Mouse (Mus musculus) spleen, adult 18-20 months (tissue): ENCODE results near the gene Entpd2.

Source experiments
- DNase-seq, 2 experiments: peaks; one replicate each; pipeline ENCODE4 v3.0.0; 2022; ENCODE audit warnings: mixed read lengths in 2 of 2

Entpd2 gene

DNA sequence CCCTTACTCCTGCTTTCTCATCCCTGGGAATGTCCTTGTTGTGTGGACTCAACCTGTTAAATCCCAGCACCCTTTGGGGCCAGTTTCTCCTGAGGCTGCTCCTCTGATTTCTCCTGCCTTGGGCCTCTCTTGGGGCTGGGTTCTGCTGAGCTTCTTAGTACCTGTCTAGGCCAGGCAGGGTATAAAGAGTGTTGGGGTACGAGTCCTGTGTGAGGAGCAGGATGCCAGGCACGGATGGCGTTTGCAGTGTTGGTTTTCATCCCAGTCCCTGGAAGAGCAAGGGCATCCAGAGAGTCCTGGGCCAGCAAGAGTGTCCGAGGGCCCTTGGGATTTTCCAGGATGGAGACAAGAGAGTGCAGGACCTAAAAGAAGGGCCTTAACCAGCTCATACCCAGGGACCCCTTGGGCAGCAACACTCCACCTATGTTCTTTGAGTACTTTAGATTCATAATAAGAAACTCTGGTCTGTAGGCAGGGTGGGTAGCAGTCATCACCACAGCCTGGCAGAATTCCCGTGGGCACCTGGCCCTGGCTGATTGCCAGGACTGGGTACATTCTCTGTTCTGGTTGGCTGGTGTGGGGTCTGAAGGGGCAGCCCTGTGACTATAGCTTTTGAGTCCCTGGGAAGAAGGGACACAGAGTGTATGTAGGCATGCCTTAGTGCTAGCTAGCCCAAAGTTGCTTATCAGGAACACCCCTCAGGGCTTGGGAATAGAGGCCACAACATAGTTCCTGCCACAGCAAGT lies 33.9 kb downstream of the Entpd2 start:
- DNase-seq, result no peak

DNA sequence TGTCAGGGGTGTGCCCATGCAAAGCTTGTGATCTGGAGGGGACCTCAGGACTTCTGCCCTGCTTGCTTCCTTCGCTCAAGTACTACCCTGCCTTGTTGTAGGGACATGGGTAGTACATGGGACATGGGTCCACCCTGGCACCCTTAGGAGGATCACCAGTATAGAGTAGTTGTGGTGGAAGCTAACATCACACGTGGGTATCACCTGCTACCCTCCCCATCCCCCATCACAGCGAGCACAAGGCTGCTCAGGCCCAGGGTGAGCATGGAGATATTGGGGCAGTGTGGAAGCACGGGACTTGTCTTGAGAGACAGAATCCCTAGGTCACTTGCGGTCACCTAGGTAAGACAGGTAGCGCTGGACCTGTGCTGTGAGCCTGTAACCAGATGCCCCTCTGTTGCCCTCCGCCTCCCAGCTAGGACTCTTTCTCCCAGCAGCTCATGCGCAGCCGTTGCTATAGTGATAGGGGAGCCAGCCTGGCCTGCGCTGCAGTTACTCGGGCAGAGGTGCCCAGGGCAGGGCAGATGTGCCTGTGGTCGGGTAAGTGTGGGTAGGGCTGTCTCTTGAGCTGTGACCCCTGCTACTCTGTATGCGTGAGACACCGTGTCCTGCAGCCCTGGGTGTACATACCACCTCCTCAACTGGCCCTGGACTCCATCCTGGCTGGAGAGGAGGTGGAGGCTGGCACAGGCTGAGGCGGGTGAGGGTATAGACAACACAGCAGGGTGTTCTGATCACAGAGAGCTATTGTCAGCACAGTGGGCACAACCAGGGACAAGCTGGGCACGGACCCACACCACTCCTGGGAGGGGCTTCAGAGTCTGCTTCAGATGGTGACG lies 34.9 kb downstream of the Entpd2 start:
- no peak for DNase-seq

- DNase-seq, result no peak
Measured at GRCm38 (mm10) chr2:25431308-25431855, 35.7 kb downstream of the Entpd2 start.

DNA sequence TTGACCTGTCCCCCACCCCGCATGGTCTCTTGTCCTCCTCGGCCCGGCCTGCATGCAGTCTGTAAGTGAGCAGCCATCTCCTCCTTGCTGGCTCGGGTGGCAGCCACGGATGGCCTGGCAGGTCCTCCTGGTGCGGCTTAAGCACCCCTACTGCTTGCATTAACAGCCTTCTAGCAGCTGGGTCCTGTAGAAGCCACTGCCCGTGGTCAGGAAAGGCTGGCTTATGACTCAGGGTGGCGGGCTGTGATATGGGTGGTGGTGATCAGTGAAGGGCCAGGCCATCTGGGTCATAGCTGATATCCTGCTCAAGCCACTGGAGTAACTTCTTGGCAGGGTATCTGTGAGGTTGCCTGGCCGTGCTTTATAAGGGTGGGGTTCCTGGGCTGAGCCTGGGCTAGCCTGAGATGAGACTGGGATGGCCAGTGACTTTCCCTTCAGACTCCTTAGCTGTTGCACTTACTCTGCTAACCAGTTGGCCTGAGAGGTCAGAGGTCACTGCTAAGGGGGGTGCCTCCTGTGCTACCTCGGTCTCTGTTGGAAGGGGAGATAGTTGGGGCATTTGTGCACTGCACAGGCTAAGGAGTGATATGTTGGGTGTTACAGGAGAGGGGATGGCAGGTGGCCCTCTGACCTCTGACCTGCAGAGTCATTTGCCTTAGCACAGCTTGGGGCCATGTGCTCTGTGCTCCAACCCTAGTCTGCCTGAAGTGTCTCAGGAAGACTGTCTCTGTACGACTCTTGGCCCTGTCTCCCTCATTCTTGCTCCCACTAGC lies 36.8 kb downstream of the Entpd2 start:
- DNase-seq, result no peak

- DNase-seq, result no peak
Measured at GRCm38 (mm10) chr2:25433101-25433500, 37.4 kb downstream of the Entpd2 start.

- DNase-seq, result no peak
Measured at GRCm38 (mm10) chr2:25434292-25434691, 38.6 kb downstream of the Entpd2 start.

DNA sequence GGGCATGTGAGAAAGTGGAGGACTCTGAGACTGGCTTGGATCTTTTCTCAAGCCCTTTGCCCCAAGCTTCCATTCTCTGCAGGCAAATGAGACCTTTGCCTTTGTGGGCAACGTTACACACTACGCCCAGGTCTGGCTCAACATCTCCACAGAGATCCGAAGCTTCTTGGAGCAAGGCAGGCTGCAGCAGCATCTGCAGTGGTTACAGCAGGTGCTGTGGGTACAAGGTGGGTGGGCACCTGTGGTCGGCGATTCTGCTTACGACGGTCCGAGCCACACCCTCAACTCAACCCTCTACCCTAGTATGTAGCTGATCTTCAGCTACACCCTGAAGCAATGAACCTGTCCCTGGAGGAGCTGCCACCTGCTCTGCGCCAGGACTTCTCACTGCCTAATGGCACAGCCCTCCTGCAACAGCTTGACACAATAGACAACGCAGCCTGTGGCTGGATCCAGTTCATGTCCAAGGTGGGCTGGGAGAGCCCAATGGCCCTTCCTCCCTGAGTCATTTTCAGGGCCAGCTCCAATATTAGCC lies 40.7 kb downstream of the Entpd2 start:
- no peak for DNase-seq

- DNase-seq, result no peak
Measured at GRCm38 (mm10) chr2:25441067-25441466, 45.4 kb downstream of the Entpd2 start.

GRCm38 (mm10) chr2:25442682-25443081 lies 47.0 kb downstream of the Entpd2 start:
- no peak for DNase-seq
